Mouse (Mus musculus): Measurements from ENCODE around the gene Cd200r2.

Gene Cd200r2

DNA sequence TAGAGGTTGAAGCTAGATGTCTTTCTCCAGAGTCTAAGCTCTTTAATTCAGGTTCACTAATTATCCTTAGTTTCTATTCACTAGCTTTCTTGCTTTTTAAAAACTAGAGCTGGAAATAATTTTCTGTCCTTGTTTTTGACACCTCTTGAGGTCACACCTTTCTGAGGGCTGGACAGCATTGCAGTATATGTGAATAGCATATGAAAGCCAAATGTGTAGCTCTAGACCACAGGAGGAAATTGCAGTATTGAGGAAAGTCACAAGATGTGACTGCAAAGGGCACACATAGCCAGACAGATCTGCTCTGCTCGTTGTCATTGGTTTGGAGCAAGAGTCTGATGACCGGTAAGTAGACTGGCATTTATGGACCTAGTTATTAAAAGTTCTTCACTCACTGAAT, at the start of gene Cd200r2:
Gene Cd200r2 (plus strand): TSS at position 301 of the 400 bp plus-strand sequence.
- DNase-seq = peak; percentile 4

GRCm38 (mm10) chr16:44818010-44818409, 48.9 kb upstream of the Cd200r2 start:
- no peak for DNase-seq

- no peak for DNase-seq
Measured at GRCm38 (mm10) chr16:44820545-44820944, 46.4 kb upstream of the Cd200r2 start.

GRCm38 (mm10) chr16:44832286-44832685, 34.6 kb upstream of the Cd200r2 start:
- DNase-seq = no peak

DNA sequence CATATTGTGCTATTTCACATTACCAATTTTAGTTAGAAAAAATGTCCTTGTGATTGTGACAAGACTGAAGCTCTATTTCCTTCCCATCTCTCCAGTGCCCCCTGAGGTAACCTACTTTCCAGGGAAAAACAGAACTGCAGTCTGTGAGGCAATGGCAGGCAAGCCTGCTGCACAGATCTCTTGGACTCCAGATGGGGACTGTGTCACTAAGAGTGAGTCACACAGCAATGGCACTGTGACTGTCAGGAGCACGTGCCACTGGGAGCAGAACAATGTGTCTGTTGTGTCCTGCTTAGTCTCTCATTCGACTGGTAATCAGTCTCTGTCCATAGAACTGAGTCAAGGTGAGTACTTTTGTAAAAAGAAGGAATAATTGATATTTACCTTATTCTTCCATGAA, 33.7 kb upstream of the Cd200r2 start:
- peak; percentile 3 for DNase-seq

DNA sequence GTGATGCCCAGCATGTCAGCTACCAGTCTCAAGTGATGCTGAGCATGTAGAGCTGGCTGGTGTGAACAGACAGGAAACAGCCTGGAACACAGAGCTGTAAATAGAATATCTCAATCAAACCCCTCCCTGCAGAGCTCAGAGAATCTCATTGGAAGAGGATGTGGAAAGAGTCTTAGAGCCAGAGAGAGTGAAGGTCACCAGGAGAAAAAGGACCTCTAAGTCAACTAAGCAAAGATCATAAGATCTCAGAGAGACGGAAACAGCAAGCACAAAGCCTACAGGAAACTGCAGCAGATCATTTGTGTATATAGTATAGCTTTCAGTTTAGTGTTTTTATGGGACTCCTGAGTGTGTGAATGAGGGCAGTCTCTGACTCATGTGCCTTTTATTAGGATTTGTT, 8.3 kb downstream of the Cd200r2 start:
- peak; percentile 1 for DNase-seq

DNA sequence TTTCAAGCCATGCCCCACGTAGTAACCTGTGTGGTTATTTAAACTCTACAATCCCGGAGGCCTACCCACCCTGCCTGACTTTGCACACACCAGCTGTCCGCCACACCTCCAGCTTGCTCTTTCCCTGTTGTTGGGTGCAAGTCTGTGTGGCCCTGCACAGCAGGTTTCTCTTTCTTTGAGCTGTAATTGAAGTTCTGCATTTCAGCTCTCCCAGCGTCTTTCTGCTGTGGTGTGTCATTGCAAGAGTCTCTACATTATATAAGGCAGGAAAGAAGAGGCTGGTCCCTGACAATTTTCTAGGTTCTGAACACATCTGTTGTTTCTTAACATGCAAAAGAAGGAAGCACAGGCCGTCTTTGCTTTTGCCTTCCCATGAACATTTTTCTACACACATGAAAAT, 9.7 kb downstream of the Cd200r2 start:
- DNase-seq = no peak

GRCm38 (mm10) chr16:44877595-44877994, 10.7 kb downstream of the Cd200r2 start:
- no peak for DNase-seq

- DNase-seq = no peak
Measured at GRCm38 (mm10) chr16:44890814-44891213, 23.9 kb downstream of the Cd200r2 start.

- no peak for DNase-seq
Measured at GRCm38 (mm10) chr16:44932016-44932415, 65.1 kb downstream of the Cd200r2 start.

DNA sequence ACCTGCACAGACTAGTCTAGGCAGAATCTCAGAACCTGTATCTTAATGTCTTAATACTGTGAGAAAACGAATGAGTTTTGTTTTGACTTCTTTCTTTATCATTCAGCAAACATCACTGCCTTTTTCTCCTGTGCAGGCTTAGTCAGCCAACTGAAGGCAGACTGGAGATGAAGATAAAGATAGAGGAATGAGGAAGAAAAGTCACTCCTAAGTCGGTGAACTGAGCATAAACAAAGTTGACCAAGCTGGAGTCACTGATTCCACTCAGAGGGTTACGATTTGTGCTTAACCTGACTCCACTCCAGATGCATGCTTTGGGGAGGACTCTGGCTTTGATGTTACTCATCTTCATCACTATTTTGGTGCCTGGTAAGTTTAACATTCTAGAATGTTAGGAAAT, 76.6 kb downstream of the Cd200r2 start, which contains the start of gene Cd200r3:
Gene Cd200r3 (plus strand): TSS at position 211 of the 400 bp plus-strand sequence.
- DNase-seq = no peak

GRCm38 (mm10) chr16:44951360-44952114, 84.6 kb downstream of the Cd200r2 start:
- no peak for DNase-seq

GRCm38 (mm10) chr16:44962296-44962695, 95.4 kb downstream of the Cd200r2 start:
- no peak for DNase-seq

GRCm38 (mm10) chr16:44962777-44963176, 95.9 kb downstream of the Cd200r2 start:
- DNase-seq = peak; percentile 44

GRCm38 (mm10) chr16:44964526-44965374, 97.9 kb downstream of the Cd200r2 start:
- DNase-seq = no peak

DNA sequence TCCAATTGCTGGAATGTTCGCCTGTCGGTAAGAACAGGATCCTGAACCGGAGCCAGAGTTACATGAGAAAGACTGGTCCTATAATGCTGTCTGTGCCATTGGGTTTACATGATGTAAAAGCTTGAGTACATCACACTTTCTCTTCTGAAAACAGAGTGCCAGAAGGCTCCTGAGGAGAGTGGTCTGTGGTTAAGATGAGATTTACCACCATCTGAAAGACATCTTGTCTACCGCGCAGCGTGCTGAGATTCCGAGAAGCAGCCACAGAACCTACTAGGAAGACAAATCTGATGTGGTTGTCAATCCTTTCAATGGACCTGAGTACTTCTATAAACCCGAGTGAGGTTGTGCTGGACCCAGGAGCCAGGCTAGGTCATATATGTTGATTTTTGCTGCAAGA, 98.5 kb downstream of the Cd200r2 start:
- DNase-seq = no peak
